Mouse (Mus musculus): ENCODE results near the gene Por.

The Por gene

DNA sequence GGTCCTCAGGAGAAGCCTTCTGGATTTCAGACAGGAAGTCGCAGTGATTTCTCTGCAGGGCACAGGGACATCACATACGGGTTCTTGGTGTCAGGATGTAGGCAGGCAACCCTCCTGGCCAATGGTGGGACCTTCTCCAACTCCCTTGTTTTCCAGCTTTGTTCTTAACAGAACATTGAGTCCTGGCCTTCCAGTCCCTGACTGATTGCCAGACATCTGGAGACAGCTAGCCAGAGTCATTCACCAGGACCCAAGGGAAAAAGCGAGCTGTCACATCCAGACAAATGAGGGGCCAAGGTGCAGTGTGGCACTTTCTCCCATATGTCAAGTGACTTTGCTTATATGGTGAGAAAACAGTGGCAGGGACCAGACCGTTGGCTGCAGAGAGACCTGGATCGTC lies 13.8 kb upstream of the Por start:
- DNase-seq (ENCODE audit: inconsistent age in 2 of 2, low spot score in 1 of 2): no peak

DNA sequence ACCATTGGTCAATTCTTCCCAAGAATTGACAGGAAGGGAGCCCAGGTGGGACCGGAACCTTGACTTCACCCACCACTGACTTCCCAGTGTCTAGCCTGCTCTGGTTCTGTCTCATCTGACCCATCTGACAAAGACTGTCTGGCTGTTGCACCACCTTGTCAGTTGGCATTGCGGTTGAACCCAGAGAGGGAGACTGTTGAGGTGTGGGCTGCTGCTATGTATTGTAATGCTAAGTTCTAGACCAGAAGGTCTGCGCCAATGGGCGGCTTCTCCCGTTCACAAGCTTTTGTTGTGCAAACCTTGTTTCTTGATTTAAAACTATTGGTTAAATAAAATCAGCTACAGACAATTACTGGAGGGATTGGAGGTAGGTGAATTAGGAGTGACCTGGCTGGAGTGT lies 12.7 kb upstream of the Por start:
- no peak for DNase-seq (ENCODE audit: inconsistent age in 2 of 2, low spot score in 1 of 2)

DNA sequence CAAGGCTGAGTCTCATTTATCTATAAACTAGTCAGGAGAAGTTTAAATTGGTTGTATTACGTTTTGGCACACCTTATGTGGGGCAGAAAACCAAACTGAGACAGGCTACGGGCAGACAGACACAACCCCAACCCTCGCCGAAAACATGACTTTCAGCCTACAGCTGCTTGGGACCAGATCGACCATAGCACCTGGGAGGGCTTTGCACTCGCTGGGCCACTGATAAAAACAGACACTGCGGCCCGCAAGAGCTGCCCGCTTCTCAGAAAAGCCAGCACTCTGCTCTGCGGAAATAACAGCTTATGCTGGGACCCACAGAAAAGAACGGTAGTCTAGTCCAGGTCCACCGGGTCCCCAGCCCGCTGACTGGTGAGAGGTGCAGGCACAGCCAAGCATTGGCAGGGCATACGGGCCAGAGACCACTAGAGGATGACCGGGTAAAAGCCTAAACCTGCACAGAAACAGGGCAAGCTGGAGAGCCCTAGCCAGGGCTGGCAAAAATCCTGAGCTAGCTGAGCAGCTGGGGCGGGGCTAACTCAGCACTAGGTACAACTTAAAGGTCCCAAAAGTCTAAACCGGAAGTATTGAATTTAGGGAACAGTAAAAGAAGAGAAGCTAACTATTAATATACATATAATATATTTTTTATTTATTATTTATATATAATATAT lies 12.0 kb upstream of the Por start:
- DNase-seq (ENCODE audit: inconsistent age in 2 of 2, low spot score in 1 of 2): no peak

DNA sequence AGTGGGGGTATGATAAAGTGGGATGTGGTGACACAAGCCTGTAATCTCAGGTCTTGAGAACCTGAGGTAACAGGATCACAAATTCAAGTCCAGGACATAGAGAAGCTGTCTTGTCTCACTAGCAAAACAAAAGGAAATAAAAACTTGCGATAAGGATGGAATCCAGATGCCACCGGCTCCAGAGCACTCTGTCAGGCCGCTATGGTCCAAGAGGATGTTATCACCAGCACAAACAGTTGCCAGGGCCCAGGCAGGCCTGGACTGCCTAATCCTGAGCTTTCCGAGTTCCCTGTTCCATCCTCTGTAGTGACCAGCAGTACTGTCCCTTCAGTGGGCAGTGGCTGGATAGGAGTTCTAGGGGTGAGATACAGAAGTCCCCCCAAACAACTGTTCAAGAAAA lies 9.9 kb upstream of the Por start:
- DNase-seq (ENCODE audit: inconsistent age in 2 of 2, low spot score in 1 of 2): no peak

DNA sequence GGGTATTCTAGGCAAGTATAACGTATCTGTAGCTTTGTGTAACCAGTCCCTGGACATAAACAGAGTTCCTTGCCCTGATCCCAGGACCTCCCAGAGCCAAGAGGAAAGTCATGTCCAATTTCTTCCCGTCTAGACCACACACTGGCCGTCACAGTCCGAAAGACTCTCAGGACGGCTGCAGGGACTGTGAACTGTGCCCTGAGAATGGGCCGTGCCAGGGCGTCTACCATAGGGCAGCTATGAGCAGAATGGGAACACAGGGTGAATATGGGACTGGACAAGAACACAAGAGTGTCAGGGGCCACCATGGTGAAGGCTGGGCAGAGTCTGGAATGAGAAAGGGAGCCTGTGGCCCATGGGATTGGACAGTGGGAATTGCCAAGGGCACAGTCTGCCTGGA lies 9.3 kb upstream of the Por start:
- no peak for DNase-seq (ENCODE audit: inconsistent age in 2 of 2, low spot score in 1 of 2)

DNA sequence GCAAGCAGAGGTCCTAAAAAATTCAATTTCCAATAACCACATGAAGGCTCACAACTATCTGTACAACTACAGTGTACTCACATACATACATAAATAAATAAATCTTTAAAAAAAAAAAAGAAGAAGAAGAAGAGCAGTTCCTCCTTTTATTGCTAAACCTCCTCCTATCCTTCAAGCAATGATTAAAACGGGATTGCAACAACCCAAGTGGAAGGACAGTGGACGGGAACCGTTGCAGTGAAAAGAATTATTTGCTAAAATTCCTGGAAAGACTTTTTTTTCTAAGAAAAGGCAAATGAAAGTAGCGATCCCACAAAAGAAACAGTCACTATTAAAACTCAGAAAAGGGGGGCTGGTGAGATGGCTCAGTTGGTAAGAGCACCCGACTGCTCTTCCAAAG lies 2.9 kb upstream of the Por start:
- DNase-seq (ENCODE audit: inconsistent age in 2 of 2, low spot score in 1 of 2): peak in 1 of 2 experiments; percentile 62

DNA sequence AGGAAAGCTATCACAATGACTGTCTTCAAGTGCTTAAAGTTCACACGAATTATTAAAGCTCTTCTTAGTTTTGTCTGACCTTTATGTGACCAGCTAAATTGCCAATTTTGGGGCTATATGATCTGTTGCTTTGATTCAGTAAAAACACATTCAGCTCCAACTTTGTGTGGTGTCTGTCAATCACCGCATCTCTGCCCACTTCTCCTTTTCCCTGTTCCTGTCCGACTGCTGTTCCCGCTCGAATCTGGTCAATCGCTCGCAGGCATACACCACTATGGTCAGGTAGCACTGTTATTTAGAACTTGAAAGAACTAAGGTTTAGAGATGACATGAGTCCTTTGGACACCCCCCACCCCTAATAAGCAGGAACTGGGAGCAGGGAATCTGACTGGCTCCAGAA lies 1.8 kb upstream of the Por start:
- no peak for DNase-seq (ENCODE audit: inconsistent age in 2 of 2, low spot score in 1 of 2)

DNA sequence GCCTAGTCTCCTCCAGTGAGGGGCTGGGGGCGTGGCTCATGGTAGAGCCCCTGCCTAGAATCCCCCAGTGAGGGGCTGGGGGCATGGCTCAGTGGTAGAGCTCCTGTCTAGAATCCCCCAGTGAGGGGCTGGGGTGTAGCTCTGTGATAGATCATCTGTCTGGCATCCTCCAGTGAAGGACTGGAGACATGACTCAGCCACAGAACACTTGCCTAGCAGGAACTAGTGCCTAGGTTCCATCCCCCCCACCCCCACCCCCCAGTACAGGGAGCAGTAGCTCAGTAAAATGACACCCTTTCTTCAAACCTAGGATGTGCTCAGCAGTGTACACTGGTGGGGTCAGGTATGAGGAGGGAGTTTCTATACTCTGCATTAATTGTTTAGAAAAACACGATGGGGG lies 1.0 kb downstream of the Por start:
- peak in 1 of 2 experiments; percentile 65 for DNase-seq (ENCODE audit: inconsistent age in 2 of 2, low spot score in 1 of 2)

DNA sequence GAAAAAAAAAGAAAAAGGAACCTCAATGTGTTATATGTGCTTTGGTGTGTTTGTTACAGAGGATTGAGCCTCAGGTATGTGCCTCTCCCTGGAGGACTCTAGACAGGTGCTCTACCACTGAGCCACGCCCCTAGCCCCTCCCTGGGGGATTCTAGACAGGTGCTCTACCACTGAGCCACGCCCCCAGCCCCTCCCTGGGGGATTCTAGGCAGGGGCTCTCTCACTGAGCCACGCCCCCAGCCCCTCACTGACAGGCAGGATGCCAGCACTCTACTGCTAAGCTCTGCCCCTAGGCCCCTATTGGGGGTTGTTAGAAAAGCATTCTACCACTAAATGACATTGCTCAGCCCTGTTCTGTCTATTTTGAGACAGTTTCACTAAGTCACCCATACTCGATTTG lies 2.7 kb downstream of the Por start:
- no peak for DNase-seq (ENCODE audit: inconsistent age in 2 of 2, low spot score in 1 of 2)

DNA sequence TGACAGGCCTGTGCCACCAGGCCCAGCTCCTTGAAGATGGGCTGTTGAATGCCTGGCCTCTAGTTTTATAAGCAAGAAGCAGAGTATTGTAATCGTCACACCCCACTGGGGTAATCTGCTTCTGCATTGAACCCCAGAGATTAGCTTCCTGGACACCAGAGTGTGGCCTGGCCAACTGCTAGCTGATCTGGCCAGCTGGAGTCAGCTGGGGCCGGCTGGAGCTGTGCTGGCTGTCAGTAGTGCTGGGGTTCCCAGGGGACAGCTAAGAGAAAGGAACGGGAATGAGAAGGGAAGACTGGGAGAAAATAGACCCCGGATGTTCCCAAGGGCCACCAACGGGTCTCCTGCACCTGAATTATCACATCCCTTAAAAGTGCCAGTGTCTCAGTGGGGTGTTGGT lies 3.1 kb downstream of the Por start:
- DNase-seq (ENCODE audit: inconsistent age in 2 of 2, low spot score in 1 of 2): peak in 1 of 2 experiments; percentile 53

DNA sequence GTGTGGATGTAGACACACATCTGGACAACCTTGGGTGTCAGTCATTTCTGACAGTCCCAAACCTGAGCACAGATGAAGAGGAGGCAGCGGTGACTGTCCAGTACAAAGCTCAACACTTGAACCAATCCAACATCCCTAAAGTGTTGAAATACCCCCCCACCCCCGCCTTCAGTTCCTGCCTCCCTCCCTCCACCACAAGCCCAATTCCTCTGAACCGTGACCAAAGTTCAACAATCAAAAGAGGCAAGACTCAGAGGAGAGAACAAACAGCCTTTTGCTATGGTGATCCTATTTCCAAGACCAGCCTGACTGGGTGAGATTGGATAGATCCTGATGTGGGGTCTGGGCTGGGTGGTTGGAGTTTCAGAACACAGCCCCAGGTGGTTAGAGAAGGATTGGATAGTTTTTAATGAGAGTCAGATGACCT lies 4.5 kb downstream of the Por start:
- DNase-seq (ENCODE audit: inconsistent age in 2 of 2, low spot score in 1 of 2): peak in 1 of 2 experiments; percentile 80

DNA sequence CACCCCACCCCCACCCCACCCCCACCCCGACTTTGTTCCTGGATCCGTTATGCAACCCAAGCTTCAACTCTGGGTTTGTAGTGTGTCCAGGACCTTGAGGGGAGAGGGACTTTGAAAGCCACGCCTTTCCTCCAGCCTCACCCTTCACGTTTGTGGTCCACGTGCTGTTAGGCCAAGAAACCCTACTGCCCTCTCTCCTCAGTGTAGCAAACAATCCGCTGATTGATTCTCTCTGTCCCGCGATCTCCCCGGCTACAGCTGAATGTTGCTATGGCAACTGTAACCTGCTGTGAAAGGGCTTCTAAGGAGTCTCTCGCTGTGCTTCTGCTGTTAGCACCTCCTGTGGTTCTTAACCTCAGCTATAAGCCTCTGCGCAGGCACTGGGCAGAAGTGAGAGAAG lies 5.0 kb downstream of the Por start:
- DNase-seq (ENCODE audit: inconsistent age in 2 of 2, low spot score in 1 of 2): peak; percentile 89 to 95

DNA sequence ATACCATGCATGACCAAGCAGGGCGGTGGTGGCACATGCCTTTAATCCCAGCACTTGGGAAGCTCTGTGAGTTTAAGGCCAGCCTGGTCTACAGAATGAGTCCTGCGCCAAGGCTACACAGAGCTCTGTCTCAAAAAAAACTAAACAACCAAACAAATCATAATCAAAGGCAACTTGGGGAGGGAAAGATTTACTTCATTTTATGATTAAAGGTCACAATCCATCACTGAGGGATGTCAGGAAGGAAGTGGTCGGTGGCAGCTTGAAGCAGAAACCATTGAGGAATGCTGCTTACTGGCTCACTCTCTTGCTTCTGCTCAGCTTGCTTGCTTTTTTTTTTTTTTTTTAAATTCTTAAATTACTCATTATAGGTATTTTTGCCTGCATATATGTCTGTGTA lies 6.9 kb downstream of the Por start:
- peak in 1 of 2 experiments; percentile 68 for DNase-seq (ENCODE audit: inconsistent age in 2 of 2, low spot score in 1 of 2)

DNA sequence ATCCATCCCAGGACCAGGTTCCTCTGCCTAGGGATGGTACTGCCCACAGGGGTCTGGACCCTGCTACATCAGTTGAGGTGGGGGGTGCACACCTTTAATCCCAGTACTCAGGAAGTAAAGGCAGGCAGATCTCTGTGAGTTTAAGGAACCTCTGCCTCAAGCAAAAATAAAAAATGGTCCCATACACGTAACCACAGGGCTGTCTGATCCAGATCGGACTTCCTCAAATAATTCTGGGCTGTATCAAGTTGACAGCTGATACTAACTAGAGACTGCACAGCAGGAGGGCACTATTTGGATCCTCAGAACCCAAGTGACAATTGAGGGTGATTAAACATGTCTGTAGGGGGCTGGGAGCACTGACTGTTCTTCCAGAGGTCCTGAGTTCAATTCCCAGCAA lies 7.4 kb downstream of the Por start:
- peak in 1 of 2 experiments; percentile 48 for DNase-seq (ENCODE audit: inconsistent age in 2 of 2, low spot score in 1 of 2)

DNA sequence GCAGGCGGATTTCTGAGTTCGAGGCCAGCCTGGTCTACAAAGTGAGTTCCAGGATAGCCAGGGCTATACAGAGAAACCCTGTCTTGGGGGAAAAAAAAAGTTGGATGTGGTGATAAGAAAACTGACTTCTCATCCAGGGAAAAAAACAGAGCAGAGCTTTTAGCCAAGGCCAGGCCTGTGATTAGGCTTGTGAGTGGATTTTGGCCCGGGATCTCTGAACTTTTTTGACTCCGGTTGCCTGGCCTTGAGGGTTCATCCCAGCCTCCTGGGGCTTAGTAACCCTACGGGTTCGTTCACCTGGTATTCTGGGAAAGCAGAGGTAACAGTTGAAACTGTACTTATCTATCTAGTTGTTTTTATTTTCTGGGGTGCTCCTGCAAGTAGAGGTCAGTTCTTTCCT lies 8.6 kb downstream of the Por start:
- peak; percentile 79 to 92 for DNase-seq (ENCODE audit: inconsistent age in 2 of 2, low spot score in 1 of 2)

DNA sequence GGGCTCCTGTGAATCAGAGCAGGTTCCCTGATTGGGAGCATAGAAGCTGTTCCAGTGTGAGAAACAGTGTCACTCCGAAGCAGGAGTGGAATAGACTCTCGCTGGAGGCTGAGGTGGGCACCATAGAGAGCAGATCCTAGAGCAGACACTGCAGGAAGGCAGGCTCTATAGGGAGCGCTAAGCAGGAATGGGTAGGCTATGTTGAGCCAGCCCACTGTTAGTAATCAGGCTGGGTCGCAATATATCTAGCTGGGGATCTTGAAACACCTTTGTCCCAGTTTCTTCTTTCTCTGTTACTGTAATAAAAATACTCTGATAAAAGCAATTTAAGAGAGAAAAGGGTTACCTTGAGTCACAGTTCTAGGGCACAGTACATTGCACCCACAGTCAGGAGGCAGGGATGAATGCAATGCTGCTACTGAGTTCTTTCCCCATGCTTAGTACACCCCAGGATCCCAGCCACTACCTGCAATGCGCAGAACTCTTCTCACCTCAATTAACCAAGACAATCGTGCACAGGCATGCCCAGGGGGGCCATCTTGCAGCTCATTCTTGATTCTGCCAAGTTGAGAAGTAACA lies 11.2 kb downstream of the Por start:
- DNase-seq (ENCODE audit: inconsistent age in 2 of 2, low spot score in 1 of 2): peak in 1 of 2 experiments; percentile 50

DNA sequence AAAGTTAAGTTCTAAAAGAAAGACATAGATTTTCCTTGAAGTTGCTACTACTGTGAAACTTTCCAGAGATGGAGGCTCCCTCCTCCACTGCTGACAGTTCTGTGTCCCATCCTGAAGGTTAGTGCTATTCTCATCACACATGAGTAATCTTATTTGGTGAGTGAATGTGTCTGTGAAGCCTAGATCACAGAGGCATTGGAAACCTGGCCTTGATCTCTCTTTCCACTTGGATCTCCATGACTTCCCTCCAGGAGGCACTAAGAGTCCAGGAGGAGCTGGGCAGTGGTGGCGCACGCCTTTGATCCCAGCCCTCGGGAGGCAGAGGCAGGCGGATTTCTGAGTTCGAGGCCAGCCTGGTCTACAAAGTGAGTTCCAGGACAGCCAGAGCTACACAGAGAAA lies 12.2 kb downstream of the Por start:
- DNase-seq (ENCODE audit: inconsistent age in 2 of 2, low spot score in 1 of 2): peak; percentile 50 to 80

DNA sequence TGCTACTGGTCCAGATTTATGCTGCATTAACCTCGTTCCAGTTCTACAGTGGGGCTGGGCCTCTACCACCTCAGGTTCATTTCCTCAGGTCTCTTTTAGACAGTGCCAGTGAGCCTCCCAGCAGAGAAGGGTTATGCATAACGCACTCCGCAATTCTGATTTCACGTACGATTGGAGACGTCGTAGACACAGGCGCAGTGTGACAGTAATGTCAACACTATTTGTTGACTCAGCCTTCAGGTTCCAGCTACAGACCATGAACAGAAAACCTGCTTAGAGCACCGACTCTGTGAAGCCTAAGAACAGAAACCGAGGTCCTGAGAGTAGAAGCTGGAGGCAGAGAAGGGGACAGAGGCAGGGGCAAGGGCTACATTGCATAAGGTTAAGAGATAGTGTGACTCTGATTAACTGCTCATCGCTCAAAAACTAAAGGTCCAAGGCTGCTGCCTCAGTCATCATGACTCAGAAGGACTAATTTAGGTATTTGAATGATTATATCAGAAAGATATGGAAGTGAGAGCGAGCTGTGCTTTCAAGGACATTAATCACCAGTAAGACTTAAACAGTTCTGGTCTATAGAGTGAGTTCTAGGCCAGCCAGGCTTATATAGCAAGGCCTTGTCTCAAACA lies 13.2 kb downstream of the Por start:
- peak; percentile 47 to 84 for DNase-seq (ENCODE audit: inconsistent age in 2 of 2, low spot score in 1 of 2)

DNA sequence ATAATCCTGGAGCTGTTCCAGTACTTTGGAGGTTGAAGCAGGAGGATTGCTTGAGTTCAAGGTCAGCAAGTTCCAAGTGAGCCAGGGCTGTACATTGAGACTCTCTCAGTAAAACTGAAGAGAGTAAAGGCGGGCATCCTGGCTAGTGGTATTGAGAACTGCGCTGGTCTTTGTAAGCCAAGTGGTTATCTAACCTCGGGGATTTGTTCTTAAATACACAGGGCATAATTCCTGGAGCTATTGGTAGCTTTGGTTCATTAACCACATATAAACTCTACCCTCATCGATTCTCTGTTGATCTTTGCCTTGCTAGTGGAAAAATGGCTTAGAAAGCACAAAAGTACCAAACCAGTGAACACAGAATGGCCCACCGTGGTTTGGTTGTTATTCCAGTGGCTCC lies 20.6 kb downstream of the Por start:
- DNase-seq (ENCODE audit: inconsistent age in 2 of 2, low spot score in 1 of 2): peak in 1 of 2 experiments; percentile 85

DNA sequence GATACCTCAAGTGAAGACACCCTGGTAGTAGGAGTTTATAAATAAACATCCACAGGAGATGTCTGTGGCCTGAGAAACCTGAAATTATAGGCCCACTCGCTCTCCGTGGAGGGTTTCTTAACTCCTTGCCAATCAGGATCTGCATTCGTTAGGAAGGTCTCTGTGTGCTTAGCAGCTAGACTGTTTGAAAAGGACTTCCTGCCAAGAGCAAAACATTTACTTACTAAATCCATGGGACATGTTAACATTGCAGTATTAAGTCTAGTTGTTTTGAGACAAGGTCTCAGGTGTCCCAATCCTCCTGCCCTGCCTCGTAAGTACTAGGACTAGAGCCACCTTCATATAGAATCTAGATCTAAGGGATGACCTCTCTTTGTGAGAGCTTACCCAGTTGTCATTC lies 21.4 kb downstream of the Por start:
- peak in 1 of 2 experiments; percentile 59 for DNase-seq (ENCODE audit: inconsistent age in 2 of 2, low spot score in 1 of 2)

DNA sequence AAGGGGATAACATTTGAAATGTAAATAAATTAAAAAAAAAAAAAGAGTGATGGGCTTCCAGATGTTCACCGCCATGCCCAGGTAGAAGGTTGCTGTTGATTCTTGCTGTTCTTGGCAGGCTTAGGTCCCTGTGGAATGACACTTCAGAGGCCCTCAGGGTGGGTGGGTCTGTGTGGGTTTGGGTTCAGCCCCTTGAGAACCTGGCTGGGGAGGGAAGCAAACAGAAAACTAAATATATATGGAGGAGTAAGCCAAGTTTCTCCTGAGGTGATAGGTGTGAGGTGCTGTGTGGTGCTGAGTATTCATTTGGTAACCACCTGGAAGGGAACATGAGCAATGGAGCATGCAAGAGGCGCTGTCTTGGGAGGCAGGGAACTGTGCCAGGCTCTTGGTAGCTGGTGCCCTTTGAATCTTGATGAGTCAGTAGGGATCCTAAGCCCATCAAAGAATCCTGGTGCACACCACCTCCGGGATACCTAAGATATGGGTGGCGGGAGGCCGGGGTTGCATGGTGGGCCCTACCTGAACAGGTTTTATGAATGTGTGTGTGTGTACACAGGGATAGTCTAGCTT lies 23.5 kb downstream of the Por start:
- DNase-seq (ENCODE audit: inconsistent age in 2 of 2, low spot score in 1 of 2): peak; percentile 72 to 84

DNA sequence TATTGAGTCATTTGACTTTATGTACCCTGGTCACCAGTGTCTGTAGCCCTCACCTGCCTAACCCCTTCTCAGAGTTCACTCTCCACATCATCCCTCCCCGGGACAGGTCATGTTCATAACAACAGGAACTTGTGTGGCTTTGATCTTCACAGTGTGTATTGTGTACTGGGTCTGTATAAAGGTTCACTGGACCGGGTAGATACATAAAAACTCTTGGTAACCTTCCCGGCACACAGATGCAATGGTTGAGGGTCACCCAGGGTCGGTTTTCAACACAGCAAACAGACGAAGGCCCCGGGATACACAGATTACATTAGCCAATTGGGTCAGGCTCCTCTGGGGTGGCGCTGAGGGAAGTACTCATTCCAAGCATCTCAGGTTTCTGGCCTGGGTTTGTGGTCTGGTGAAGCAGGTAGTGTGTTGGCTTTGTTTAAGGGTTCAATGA lies 25.5 kb downstream of the Por start:
- DNase-seq (ENCODE audit: inconsistent age in 2 of 2, low spot score in 1 of 2): peak in 1 of 2 experiments; percentile 64
